Mouse (Mus musculus) cerebellum, postnatal 25 days (tissue): ENCODE measurements at regions not wholly inside any gene's neighbourhood (a gene's known extent, or its start where the extent isn't known, plus 50 kb on each side); places are given as distances from the start of the nearest gene placed in this dataset.

Experiments used
- DNase-seq, 2 experiments: peaks; one replicate each; pipeline ENCODE4 v3.0.0; 2021; ENCODE audit warnings: mixed read lengths in 2 of 2

DNA sequence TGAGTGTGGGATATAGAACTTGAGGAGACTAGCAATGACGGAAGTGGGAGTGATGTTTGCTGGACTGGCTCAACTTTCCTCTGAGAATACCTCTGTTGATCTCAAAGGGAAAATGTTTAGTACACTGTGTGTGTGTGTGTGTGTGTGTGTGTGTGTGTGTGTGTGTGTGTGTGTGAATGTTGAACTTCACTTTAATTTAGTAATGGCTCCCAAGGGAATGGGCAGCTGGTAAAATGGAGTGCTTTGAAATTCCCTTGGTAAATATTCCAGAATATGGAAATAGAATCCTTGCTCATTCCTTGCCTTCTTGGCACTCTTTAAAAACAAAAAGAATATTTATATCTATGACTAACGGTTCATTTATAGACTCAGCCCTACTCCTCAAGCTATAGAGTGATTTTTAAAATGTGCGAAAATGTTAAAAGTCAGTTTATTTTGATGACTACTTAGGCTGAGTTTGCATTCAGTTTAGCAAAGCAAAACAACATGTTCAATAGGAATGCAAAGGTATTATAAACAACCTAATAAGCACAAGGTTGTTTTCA, 287.6 kb upstream of the Pitrm1 start:
- DNase-seq: no peak

DNA sequence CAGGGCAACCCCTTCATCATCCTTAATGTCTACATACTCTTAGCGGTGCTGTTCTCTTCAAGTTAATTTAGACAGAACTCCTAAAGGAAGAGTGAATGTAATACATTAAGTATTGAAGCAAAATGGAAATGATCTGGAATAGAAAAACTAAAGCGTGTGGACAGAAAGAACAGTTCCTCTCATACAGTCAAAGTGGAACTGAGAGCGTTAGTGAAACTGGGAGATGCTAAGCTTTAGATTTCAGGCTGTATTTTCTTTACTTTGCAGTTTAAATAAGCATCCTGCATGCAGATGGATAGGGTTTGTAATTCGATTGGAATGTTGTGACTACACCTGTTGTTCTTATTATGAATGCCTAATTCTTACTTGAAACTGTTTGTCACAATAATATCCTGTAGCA, 286.5 kb upstream of the Pitrm1 start:
- DNase-seq: no peak

DNA sequence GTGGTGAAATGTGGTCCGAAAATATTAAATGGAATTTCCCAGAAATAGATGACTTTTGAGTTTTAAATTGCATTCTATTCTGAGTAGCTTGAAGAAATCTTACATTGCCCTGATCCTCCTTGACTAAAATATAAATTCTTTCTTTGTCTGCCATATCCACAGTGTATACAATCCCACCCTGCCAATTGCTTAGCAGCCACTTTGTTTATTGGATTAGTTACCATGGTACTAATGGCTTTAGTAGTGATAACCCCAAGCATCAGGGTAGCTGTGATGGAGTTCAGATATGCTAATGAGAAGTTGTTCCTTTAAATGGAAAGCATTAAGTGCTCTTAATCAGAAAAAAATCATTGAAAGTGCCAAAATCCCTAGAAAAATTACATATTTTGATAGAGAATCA, 277.4 kb upstream of the Pitrm1 start:
- no peak for DNase-seq

DNA sequence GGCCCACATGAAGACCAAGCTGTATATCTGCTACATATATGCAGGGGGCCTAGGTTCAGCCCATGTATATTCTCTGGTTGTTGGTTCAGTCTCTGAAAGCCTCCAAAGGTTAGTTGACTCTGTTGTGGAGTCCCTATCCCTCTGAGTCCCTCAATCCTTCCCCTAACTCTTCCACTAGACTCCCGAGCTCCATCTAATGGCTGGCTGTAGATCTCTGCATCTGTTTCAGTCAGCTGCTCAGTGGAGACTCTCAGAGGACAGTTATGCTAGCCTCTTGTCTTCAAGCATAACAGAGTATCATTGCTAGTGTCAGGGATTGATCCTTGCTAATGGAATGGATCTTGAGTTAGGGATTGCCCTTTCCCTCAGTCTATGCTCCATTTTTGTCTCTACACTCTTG, 275.0 kb upstream of the Pitrm1 start:
- DNase-seq: no peak

- no peak for DNase-seq
Observed at GRCm38 (mm10) chr13:6280073-6280472, 267.9 kb upstream of the Pitrm1 start.

GRCm38 (mm10) chr13:6288109-6288508, 259.8 kb upstream of the Pitrm1 start:
- DNase-seq: no peak

DNA sequence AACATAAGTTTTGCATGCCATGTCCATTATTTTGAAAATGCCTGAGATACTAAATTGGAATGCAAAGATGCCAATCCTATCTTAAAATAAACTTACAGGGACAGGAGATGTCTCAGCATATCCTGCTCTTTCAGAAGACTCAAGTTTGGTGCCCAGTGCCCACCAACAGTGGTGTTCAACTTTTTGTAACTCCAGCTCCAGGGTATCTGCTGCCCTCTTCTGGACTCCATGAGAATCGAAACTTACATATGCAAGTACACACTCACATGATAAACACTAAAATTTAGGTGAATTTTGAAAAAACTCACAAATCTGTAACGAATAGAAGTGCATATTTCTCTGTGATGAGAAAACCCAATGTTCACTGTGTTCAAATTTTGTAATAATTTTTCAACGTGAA, 255.9 kb upstream of the Pitrm1 start:
- DNase-seq: no peak

- DNase-seq: no peak
Observed at GRCm38 (mm10) chr13:6305718-6306117, 242.2 kb upstream of the Pitrm1 start.

DNA sequence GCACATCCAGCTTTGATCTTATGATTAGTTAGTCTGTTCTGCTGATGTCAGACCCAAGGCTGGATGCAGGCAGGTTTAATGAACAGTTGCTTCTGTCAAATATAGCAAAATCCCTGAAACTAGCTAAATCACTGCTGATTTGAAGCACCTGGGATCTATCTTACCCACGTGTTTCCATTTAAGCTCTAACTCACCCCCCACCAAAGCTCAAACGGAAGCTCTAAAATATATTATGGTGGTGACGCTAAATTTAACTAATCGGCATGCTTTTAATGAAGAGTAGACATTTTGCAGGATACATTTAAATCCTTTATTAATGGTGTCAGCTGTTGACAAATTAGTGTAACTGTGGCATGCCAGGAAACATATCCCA, 241.3 kb upstream of the Pitrm1 start:
- DNase-seq: no peak

DNA sequence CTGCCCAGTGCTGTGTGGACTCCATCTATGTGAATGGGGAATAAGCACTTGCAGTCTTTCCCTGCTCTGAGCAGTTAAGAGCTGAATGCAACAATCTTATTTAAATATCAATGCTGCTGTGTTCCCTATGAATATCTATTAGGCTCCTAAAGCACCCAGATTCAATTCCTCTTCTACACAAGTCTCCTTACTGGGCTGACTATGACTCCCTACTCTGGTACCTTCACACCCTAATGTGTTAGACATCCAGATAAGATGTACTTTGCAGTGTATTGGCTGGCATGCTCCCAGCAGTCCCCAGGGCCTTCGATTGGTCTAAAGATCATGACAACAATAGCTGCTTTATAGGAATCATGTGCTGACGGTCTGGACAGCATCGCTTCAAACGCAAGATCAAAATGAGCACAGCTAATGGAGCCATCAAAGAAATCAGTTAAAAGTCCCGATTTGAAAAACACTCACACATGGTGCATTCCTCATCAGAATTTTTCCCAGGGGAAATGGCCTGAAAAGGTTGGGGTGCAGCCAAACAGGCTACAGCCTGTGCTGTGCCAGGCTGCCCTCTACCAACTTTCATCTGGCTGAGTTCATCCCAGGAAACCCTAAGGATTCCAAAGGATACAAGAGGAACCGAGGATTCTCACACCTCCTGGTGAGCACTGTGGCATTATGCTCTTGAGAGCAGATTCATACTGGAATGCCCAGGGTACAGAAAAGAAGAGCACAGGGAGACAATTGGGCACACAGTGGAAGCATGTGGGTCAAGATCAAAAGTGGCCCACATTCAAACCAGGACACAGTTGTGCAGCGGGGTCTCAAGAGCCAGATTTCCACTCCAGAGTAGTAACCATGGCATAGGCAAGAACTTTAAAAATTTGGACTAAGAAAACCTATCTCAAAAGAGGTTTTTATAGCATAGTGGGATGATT, 240.7 kb upstream of the Pitrm1 start:
- DNase-seq: peak in 1 of 2 experiments; percentile 3

DNA sequence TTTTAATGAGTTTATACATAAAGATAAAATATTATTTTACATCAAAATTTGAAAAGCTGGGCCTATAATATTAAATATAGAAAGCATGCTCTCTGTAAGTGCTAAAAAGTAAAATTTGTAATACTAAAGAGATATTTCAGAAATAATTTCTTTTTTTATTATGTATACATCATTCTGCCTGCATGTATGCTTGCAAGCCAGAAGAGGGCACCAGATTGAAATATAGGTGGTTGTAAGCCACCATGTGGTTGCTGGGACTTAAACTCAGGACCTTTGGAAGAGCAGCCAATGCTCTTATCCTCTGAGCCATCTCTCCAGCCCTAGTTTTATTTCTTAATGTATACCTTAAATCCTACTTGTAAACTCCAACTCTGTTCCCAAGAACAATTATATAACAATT, 231.7 kb upstream of the Pitrm1 start:
- DNase-seq: no peak

- no peak for DNase-seq
Observed at GRCm38 (mm10) chr13:6323948-6324347, 224.0 kb upstream of the Pitrm1 start.

DNA sequence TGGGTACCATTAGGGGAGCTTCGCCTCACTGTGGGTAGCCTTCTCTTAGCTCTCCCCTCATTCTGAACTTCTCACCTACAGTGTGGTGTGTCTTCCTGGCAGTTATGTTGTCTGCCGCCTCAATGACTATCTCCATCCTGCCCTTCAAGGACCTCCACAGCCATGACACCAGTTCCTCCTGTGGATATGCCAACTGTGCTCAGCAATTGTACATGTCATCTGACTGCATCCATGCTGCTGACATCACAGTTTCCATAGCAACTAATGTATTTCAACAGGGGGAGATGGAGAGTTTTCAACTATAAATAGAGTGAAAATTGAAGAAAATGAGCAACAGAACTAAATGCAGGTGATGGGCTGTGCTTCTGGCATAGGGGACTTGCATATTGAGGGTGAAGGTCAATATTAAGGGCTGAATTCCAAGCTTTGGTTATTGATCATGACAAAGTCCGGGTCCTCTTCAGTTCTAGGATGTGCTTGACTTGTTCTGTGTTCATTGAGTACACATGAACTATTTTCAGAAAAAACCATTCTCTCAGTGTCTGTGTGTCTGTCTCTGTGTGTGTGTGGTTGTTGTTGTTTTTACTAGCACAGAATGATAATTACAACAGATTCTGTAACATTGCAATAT, 217.5 kb upstream of the Pitrm1 start:
- no peak for DNase-seq

GRCm38 (mm10) chr13:6340157-6340556, 207.8 kb upstream of the Pitrm1 start:
- peak; percentile 24 to 39 for DNase-seq

- DNase-seq: peak; percentile 58 to 68
Observed at GRCm38 (mm10) chr13:6341102-6341737, 206.7 kb upstream of the Pitrm1 start.

DNA sequence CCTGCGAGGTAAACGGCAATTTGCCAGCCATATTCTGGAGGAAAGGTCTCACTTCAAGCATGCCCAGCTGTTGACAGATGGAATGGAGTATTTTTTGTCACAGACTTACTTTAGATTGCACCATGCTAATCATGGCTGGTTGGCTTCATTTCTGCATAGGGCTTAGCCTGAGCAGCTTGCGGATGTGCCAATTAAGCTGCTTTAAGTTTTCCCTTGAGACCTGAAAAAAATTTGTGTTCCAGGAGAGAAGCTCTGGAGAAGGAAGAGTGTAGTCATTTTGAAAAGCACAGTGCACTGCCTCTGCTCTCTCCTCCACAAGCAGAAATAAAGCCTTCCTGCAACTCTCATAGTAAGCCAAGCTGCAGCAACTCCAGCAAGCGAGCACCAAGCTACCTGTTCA, 182.8 kb upstream of the Pitrm1 start:
- DNase-seq: no peak

DNA sequence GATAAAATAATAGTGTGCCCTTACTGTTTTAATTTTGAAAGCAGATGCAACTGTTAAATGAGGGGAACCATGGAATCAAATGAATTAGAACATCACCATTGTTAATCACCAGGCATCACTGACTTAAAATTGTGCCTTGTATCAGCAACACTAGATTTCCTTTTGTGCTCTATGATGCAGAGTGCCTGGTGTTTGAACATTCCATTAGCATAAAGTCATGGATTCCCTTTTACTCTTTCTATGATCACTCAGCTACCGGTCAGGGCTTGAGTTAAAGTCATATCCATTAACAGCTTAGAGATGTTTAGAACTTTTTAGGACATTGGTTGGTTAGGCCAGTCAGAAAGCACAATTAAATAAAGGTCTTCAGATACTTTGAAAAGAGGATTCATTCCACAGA, 180.3 kb upstream of the Pitrm1 start:
- DNase-seq: no peak

DNA sequence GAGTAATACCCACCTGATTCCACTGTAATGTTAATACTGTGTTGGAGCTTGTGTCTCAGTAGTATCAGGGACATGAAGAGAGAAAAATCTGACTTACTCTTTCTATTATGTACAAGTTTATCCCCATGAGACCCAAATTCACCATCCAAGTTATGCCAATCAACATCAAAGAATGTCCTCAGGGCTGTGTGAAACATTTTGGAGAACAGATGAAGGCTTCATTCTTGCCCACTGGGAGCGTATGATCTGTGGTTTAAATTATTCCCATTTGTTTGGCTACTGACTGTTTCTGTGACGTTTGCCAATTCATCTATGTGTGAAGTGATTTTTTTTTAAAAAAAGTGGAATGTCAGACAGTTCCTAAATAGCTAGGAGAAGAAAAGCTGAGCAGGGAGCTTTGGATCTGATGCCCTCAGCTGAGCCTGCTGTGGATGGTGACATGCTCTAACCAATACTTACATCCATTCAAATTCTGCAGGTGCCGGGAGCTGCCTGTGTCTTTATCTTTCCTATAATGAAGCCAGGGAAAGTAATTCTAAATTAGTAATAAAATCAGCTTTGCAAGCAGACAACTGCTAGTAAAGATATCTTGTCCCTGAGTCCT, 173.3 kb upstream of the Pitrm1 start:
- no peak for DNase-seq

DNA sequence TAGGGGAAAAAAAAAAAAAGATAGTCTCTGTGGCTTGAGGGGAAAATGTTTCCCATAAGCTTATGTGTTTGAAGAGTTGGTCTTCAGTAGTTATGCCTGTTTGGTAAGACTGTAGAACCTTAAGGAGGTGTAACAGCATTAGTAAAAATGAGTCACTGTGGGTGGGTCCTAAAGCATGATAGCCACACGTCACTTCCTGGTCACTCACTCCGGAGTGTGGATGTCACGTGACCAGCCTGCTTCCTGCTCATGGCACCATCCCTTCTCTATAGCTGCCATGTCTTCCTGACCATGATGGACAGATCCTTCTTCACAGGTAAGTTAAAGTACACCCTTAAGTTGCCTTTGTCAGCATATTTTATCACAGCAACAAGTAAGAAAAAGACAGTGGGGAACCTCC, 170.0 kb upstream of the Pitrm1 start:
- DNase-seq: no peak

GRCm38 (mm10) chr13:6395562-6396223, 152.3 kb upstream of the Pitrm1 start:
- no peak for DNase-seq

DNA sequence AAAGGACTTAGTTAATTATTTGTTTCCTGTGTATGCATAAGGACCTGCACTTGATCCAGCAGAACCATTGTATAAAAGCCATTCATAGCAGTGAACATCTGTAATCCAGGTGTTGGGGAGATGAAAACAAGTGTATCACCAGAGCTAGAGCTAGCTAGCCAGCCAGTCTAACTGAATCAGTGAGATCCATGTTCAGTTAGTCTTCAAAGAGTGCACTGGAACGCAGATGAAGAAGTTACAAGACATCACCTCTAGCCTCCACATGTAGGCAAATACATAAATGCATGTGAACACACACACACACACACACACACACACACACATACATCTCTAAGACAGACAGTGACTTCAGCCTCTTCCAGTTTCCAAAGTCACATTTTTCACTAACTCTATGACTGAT, 150.3 kb upstream of the Pitrm1 start:
- no peak for DNase-seq

DNA sequence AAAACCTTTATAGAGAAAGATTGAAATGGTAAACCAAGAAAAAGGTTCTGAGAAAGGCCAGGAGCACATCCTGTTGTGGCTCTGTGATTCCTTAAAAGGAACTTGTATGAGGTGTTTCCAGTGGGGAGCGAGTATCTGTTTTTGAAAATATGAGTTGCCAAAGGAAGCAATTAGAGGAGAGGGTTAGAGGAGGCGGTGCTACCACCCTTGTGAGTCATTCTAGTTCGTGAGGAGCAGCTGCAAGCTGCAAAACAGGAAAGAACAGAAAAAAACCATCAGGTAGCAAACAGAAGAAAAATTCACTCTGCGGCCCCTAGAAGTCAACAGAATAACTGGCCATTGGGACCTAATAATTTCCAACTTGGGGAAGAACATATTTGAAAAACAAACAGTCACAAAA, 116.1 kb upstream of the Pitrm1 start:
- DNase-seq: no peak

DNA sequence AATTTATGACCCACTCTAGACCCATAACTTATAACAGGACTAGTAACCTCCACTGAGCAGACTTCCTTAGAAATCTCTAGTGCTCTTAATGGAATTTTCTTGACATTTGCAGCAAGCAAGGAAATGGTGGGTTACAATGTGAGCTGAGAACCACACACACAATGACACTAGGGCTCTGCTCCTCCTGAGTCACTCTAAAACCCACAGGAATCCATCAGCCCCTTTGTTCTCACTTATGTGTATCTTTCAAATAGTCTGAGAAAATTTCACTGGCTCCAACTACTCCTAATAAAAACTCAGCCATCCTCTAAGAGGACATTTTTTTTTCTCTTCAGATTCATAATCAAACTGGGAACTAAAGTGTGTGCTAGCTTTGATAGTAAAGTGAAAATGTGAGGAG, 101.0 kb upstream of the Pitrm1 start:
- no peak for DNase-seq
